Mouse (Mus musculus) liver, postnatal 0 days (tissue): ENCODE data around the gene Syde2.

Experiments
- CTCF ChIP-seq: sonication (generic); IDR thresholded peaks from 2 replicates; pipeline ENCODE4 v1.5.1; 2016; ENCODE audit warnings: antibody characterized with exemption, low read depth
- EP300 ChIP-seq: IDR thresholded peaks from 2 replicates; pipeline ENCODE4 v1.6.1; 2016; ENCODE audit warnings: antibody characterized with exemption, low read depth, mild to moderate bottlenecking

DNA sequence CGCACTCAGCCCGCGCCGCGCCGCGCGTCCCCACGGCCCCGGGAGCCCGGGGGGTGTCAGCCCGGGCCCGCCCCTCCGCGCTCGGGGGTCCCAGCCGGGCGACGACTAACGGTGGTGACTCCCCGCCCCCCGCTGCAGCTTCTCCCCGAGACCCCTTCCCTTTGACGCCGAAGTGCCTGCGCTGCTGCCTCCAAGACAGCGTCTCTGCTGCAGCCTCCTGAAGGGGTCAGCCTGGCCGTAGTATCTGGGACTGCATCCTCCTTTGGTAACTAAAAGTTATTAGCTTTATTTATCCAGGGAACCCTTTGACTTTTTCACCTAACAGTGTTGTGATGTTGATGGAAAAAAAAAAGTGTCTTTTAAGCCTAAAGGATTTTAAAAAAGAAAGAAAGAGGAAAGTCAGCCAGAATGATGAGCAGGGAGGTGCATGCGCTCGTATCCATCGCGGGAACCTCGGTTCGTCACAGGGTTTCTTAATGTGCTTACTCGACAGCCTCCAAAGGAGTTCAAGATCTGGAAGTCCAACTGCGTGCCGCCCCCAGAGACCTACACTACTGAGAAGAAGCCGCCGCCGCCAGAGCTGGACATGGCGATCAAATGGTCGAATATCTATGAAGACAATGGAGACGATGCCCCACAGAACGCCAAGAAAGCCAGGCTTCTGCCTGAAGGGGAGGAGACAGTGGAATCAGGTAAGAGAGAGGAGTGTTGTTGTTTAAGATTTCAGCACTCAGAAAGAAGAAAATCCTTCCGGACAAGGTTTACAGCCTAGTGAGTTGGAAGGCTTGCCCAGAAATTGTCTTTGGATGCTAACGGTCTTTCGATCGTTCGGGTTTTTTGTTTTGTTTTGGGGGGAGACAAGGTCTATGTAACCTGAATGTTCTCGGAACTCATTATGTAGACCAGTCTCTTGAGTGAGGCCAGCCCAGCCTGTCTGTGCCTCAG, 49.0 kb upstream of the Syde2 start:
- TF ChIP-seq EP300 (no peak), CTCF (peak; percentile 17; the same call in 1 of the 2 replicates)
